Mouse (Mus musculus) midbrain, embryonic 13.5 days (tissue): ENCODE results near the gene Chrna9. TPM values are rescaled to one million over a fixed set of nuclear protein-coding genes. Genes with fewer than 3 reads are reported as not detected.

ENCODE experiments used
- ATAC-seq: fragments of 200-750 bp; cut with Nextera tagmentation; 2 replicates; pipeline ENCODE4 v1.8.0; 2017; ENCODE audit warnings: mild to moderate bottlenecking, moderate TSS enrichment, moderate library complexity
- H3K27ac ChIP-seq: fragments of 300-500 bp; sonication (generic); 2 replicates; pipeline ENCODE4 v1.5.1; 2015; ENCODE audit warnings: inconsistent platforms, mild to moderate bottlenecking, moderate library complexity
- H3K27me3 ChIP-seq: fragments of 300-500 bp; sonication (generic); 2 replicates; pipeline ENCODE4 v1.6.1; 2015; ENCODE audit warnings: mild to moderate bottlenecking, inconsistent platforms
- H3K36me3 ChIP-seq: fragments of 300-500 bp; sonication (generic); 2 replicates; pipeline ENCODE4 v1.6.1; 2015; ENCODE audit warnings: mild to moderate bottlenecking, inconsistent platforms
- H3K4me1 ChIP-seq: fragments of 300-500 bp; sonication (generic); replicated peaks from 2 replicates; pipeline ENCODE4 v1.6.1; 2015; ENCODE audit warnings: inconsistent platforms
- H3K4me2 ChIP-seq: fragments of 300-500 bp; sonication (generic); replicated peaks from 2 replicates; pipeline ENCODE4 v1.6.1; 2015; ENCODE audit warnings: moderate library complexity, mild to moderate bottlenecking, inconsistent platforms
- H3K4me3 ChIP-seq: fragments of 300-500 bp; sonication (generic); replicated peaks from 2 replicates; pipeline ENCODE4 v1.5.1; 2015; ENCODE audit warnings: mild to moderate bottlenecking, inconsistent platforms
- H3K9ac ChIP-seq: fragments of 300-500 bp; sonication (generic); replicated peaks from 2 replicates; pipeline ENCODE4 v1.6.1; 2015; ENCODE audit warnings: mild to moderate bottlenecking, inconsistent platforms
- H3K9me3 ChIP-seq: fragments of 300-500 bp; sonication (generic); 2 replicates; pipeline ENCODE4 v1.6.1; 2016; ENCODE audit warnings: mild to moderate bottlenecking, inconsistent platforms
- WGBS: fragments of 180-500 bp; shearing (Covaris S2); methylation state at CpG from one replicate; pipeline ENCODE4 v1.1.7; 2015; 5-methylcytosine and 5-hydroxymethylcytosine counted together
- polyA plus RNA-seq: library from polyadenylated mRNA; unstranded; fragments of >200 nt; fragmentation: Nextera tagmentation; extraction: Ambion mirVana; gene quantifications from 2 replicates; pipeline ENCODE4 v1.2.1, GENCODE M21; 2015

The Chrna9 gene
- polyA plus RNA-seq, 1 experiment from 2014 or later, result not detected

DNA sequence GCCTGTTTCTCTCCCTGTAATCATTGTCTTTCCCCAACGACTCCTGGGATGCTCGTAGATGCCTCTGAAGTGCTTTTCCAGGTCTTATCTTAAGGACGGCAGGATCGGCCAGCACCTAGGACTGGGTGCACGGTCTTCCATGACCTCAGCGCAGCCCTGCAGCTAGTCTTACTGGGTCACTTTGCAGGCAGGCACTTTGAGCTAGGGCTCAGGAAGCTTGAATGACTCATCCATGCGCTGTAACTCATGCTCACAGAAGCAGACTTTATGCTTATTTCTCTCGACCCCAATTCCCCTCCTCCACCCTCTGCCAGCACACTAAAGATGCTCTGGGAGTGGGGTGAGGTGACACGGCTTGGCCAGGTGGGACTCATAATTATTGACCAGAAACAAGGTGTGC is 31.9 kb upstream of the Chrna9 start:
- no peak overlapping the region for H3K4me3 ChIP-seq
- H3K27me3 ChIP-seq, result no peaks in the 10 kb centered on the region
- H3K4me2 ChIP-seq, result no peak overlapping the region
- no peaks in the 10 kb centered on the region for H3K36me3 ChIP-seq
- H3K9me3 ChIP-seq, result peaks cover 4% of the 10 kb centered on the region; the same call in 1 of the 2 replicates
- no peak overlapping the region for H3K27ac ChIP-seq
- no peak overlapping the region for H3K9ac ChIP-seq
- ATAC-seq, result no peak
- H3K4me1 ChIP-seq, result no peaks in the 10 kb centered on the region
- WGBS, result 92% methylated on average over 9 of the region's 9 CpGs

DNA sequence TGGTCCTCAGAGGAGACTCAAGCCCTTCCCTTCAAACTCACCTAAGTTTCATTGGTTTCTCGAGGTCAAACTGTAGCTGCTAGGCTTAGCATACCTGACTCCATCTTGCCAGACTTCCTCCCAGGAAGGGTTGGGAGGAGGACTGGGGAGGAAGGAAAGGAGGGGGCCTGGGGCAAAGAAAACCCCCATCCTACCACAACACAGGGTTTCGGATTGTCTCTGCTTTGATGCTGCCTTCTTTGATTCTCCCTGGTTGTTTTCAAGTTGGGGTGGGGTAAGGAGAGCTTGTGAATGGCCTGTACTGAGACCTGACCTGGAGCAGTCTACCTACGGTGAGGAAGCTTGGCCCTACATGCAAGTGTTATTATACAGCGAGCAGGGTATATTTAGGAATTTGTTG is 30.2 kb upstream of the Chrna9 start:
- Histone ChIP-seq H3K9me3 (peaks cover 4% of the 10 kb centered on the region; the same call in 1 of the 2 replicates), H3K36me3 (no peaks in the 10 kb centered on the region), H3K4me2 (no peak overlapping the region), H3K27me3 (no peaks in the 10 kb centered on the region), H3K9ac (no peak overlapping the region), H3K4me3 (no peak overlapping the region), H3K4me1 (no peaks in the 10 kb centered on the region), H3K27ac (no peak overlapping the region)
- WGBS, result 91% methylated on average over 4 of the region's 4 CpGs
- no peak for ATAC-seq

DNA sequence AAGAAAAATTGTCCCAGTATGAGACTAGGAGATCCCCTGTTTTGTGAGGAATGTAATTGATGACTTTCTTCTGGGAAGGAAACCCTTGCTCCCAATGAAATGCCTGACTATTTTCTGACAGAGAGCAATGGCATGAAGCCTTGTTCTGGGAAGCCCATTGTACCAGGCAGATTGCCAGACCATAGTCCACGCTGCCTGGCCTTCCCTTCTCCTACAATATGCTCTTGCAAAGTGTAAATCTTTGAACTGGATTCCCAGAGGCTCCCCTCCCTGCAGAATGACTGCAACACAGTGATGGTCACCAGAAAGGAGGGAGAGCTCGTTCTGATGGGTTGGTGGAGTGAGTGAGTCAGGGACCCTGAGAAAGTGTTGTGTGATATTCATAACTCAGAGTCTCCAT is 26.0 kb upstream of the Chrna9 start:
- H3K4me1 ChIP-seq, result no peaks in the 10 kb centered on the region

DNA sequence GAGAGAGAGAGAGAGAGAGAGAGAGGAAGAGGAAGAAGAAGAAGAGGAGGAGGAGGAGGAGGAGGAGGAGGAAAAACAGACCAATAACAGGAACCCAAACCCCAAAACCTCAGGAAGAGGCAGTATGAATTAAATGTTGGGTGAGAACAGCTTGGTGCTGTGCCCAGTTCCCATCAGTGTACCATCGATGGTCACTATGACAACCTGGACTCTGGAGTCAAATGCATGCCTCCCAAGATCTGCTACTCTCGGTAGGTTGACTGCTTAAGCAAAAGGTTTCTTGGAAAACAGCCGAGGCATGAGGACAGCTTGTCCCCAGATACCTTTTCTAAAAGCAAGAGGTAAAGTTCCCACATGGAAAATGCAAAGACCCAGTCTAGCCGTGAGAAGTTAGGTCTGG is 25.4 kb upstream of the Chrna9 start:
- no peak overlapping the region for H3K27ac ChIP-seq
- no peak overlapping the region for H3K9ac ChIP-seq
- no peaks in the 10 kb centered on the region for H3K27me3 ChIP-seq
- no peak for ATAC-seq
- no peak overlapping the region for H3K4me2 ChIP-seq
- H3K9me3 ChIP-seq, result peaks cover 4% of the 10 kb centered on the region; the same call in 1 of the 2 replicates
- no peak overlapping the region for H3K4me3 ChIP-seq
- WGBS, result 85% methylated on average over 4 of the region's 4 CpGs
- no peaks in the 10 kb centered on the region for H3K4me1 ChIP-seq
- no peaks in the 10 kb centered on the region for H3K36me3 ChIP-seq

More for the DNA sequence above, 26.0 kb upstream of the Chrna9 start:
- no peak overlapping the region for H3K4me2 ChIP-seq
- no peak overlapping the region for H3K4me3 ChIP-seq
- no peak overlapping the region for H3K9ac ChIP-seq
- peaks cover 4% of the 10 kb centered on the region; the same call in 1 of the 2 replicates for H3K9me3 ChIP-seq
- H3K27me3 ChIP-seq, result no peaks in the 10 kb centered on the region
- H3K36me3 ChIP-seq, result no peaks in the 10 kb centered on the region
- ATAC-seq, result no peak
- WGBS, result 83% methylated on average over 2 of the region's 2 CpGs
- no peak overlapping the region for H3K27ac ChIP-seq

DNA sequence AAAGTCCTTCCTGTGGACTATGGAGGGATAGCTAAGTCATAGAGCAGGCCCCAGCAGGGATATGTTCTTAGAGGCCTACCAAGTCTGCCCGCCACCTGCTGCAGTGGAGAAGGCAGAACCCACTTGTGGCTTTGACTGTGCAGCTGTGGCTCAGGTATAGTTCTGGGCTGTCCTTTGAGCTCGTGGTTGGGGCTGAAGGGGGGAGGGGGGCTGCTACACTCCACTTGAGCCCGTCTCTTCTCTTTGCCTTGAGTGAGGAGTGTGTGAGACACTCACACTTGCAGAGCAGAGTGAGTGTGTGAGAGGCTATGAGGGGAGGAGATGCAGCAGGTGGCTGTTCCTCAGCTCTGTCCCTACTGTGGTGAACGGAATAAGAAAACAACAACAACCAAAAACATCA is 24.3 kb upstream of the Chrna9 start:
- 89% methylated on average over 4 of the region's 4 CpGs for WGBS
- Histone ChIP-seq H3K4me2 (no peak overlapping the region), H3K4me3 (no peak overlapping the region), H3K9me3 (no peaks in the 10 kb centered on the region), H3K4me1 (no peaks in the 10 kb centered on the region), H3K27ac (no peak overlapping the region), H3K9ac (no peak overlapping the region), H3K36me3 (no peaks in the 10 kb centered on the region), H3K27me3 (no peaks in the 10 kb centered on the region)
- no peak for ATAC-seq

DNA sequence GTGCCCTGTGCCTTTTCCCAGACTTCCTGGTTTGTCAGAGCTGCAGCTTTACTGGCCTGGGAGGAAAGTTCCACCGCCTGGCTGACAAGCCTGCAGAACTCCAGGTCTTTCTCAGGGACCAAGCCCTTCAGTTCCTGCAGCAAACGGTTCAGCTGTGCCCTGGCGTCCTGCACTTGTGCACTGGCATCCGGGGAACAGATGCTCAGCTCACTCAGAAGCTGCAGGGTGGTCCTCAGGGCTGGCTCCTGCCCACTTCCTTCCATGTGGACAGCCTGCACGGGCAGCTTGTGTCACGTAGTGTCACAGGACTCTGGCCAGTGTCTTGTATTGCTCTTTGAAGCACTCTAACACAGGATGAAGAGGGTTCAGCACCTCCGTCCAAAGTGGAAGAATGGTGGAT is 23.0 kb upstream of the Chrna9 start:
- no peak overlapping the region for H3K4me3 ChIP-seq
- WGBS, result 87% methylated on average over 7 of the region's 7 CpGs
- H3K4me1 ChIP-seq, result no peaks in the 10 kb centered on the region
- H3K36me3 ChIP-seq, result no peaks in the 10 kb centered on the region
- no peak overlapping the region for H3K4me2 ChIP-seq
- no peak overlapping the region for H3K27ac ChIP-seq
- H3K9me3 ChIP-seq, result no peaks in the 10 kb centered on the region
- ATAC-seq, result no peak
- H3K9ac ChIP-seq, result no peak overlapping the region
- H3K27me3 ChIP-seq, result no peaks in the 10 kb centered on the region

DNA sequence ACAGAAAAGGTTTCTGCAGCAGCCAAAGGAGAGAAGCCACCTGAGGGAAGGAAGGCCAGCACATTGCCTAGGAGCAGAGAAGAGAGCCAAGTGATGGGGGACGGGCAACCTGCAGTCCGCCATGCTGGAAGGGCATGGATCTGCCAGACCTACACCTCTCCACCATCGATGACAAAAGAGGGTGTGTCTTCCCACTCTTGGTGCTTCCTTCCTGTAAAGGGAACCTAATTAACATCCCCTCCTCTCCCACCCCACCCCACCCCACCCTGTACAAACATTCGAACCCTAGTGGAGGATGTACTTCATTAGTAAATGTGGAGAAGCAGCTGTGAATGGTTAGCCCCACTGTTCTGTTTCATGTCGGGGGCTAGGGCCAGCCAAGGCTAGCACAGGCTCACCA is 22.5 kb upstream of the Chrna9 start:
- H3K9ac ChIP-seq, result no peak overlapping the region
- H3K4me3 ChIP-seq, result no peak overlapping the region
- WGBS, result 88% methylated on average over 5 of the region's 5 CpGs
- H3K9me3 ChIP-seq, result no peaks in the 10 kb centered on the region
- no peaks in the 10 kb centered on the region for H3K27me3 ChIP-seq
- no peaks in the 10 kb centered on the region for H3K4me1 ChIP-seq
- H3K4me2 ChIP-seq, result no peak overlapping the region
- no peak overlapping the region for H3K27ac ChIP-seq
- no peak for ATAC-seq
- H3K36me3 ChIP-seq, result no peaks in the 10 kb centered on the region

DNA sequence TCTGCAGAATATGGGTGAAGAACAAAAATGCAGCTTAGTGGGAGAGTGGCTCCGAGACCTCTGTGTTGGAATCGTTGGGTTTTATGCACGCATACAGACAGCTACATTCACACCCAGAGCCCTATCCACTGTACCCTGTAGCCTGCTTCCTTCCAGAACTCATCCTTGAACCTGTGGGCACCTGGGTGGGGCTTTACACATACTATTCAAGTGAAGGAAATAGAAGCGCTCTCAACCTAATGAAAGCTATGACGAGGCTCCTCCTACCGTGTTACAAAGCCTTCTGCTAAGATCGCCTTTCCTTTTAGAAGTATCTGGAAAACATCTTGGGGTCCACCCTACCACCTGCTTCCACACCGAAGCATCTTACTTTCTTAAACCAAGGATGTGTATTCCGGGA is 21.6 kb upstream of the Chrna9 start:
- Histone ChIP-seq H3K27me3 (no peaks in the 10 kb centered on the region), H3K9me3 (no peaks in the 10 kb centered on the region), H3K4me2 (no peak overlapping the region), H3K27ac (no peak overlapping the region), H3K4me3 (no peak overlapping the region), H3K36me3 (no peaks in the 10 kb centered on the region), H3K4me1 (peaks cover under 1% of the 10 kb centered on the region), H3K9ac (no peak overlapping the region)
- 94% methylated on average over 9 of the region's 9 CpGs for WGBS
- ATAC-seq, result no peak

DNA sequence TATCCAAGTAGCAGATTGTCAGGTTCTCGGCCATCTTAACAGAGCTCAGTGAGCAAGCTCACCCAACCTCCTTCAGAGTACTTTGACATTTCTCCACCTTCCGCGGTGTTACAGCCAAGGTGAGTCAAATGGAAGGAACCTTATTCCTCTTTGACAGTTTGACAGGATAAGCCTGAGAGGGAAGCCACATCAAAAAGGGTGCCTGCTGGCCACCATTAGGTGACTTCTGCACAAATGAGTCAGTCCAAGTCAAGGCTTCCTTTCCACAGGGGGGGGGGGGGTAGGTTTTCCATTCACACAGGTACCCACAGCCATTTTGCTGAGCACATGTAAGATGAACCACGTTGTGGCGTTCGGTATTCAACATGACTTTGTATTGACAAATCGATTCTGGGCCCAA is 20.4 kb upstream of the Chrna9 start:
- peaks cover 13% of the 10 kb centered on the region for H3K4me1 ChIP-seq
- H3K36me3 ChIP-seq, result no peaks in the 10 kb centered on the region
- H3K27me3 ChIP-seq, result no peaks in the 10 kb centered on the region
- H3K4me2 ChIP-seq, result no peak overlapping the region
- no peaks in the 10 kb centered on the region for H3K9me3 ChIP-seq
- H3K27ac ChIP-seq, result no peak overlapping the region
- no peak overlapping the region for H3K9ac ChIP-seq
- ATAC-seq, result no peak
- no peak overlapping the region for H3K4me3 ChIP-seq
- WGBS, result 93% methylated on average over 7 of the region's 7 CpGs

DNA sequence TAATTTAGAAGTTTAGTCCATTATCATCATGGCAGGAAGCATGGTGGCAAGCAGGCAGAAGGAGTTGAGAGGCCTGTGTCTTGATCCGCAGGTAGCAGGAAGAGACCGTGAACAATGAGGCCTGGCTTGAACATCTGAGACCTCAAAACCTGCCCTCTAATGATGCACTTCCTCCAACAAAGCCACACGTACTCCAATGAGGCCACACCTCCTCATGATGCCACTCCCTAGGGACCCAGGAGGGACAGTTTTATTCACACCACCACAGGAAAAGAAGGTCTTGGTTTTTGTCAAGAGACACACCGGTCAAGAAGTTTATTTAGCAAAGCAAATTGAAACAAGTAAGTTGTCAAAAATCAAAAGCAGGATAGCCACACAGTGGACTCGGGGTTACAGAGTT is 17.8 kb upstream of the Chrna9 start:
- Histone ChIP-seq H3K36me3 (no peaks in the 10 kb centered on the region), H3K9me3 (no peaks in the 10 kb centered on the region)
- 88% methylated on average over 5 of the region's 5 CpGs for WGBS

DNA sequence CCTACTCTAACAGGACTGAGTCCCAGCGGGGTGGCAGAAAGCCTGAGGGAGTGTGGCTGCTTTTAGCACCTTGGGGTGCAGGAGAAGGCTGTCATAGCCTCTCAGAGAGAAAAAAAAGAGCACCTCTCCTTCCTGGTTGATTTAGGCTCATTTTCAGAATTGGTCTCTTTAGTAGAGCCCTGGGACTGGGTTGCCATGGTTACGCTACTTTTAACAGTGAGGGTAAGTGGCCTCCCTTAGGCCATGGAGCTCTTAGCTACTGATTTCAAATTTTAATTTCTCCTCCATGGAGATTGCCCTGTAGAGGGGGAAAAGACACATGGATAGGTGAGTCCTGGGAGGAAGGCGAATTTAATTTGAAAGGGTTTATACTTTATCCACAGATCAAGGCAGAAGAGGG is 16.1 kb upstream of the Chrna9 start:
- peaks cover 20% of the 10 kb centered on the region for H3K4me1 ChIP-seq
- H3K4me3 ChIP-seq, result no peak overlapping the region
- no peak overlapping the region for H3K4me2 ChIP-seq
- peak; percentile 85 for ATAC-seq
- H3K27ac ChIP-seq, result peak overlapping the region; percentile 65
- H3K36me3 ChIP-seq, result no peaks in the 10 kb centered on the region
- no peaks in the 10 kb centered on the region for H3K9me3 ChIP-seq
- WGBS, result 68% methylated on average over 3 of the region's 3 CpGs
- H3K9ac ChIP-seq, result no peak overlapping the region
- no peaks in the 10 kb centered on the region for H3K27me3 ChIP-seq

More for the DNA sequence above, 17.8 kb upstream of the Chrna9 start:
- H3K4me3 ChIP-seq, result no peak overlapping the region
- peaks cover 20% of the 10 kb centered on the region for H3K4me1 ChIP-seq
- ATAC-seq, result no peak
- H3K27me3 ChIP-seq, result no peaks in the 10 kb centered on the region
- H3K9ac ChIP-seq, result no peak overlapping the region
- H3K4me2 ChIP-seq, result no peak overlapping the region
- no peak overlapping the region for H3K27ac ChIP-seq

DNA sequence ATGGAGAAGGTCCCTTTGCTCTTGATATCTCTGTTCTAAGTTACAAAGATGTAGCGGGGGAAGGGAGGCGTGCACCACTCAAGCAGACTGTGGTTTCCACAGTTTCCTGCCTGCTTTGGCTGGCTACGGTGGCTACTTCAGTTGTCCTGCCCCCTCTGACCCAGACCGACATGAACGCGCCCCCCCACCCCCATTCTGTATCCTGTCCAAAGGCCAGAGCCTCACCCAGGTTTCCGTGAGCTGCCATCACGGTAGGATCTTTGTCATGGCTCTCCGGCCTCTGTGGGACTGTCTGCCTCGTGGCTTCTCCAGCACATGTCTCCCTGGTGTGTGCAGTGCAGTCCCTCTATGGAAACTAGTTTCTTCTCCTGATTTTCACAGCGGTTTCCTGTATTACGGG is 15.4 kb upstream of the Chrna9 start:
- 89% methylated on average over 12 of the region's 12 CpGs for WGBS
- no peak overlapping the region for H3K4me3 ChIP-seq
- H3K27ac ChIP-seq, result no peak overlapping the region
- no peak overlapping the region for H3K4me2 ChIP-seq
- peak; percentile 12; the same call in 1 of the 2 replicates for ATAC-seq
- no peaks in the 10 kb centered on the region for H3K36me3 ChIP-seq
- H3K27me3 ChIP-seq, result no peaks in the 10 kb centered on the region
- peaks cover 20% of the 10 kb centered on the region for H3K4me1 ChIP-seq
- no peak overlapping the region for H3K9ac ChIP-seq
- H3K9me3 ChIP-seq, result no peaks in the 10 kb centered on the region

DNA sequence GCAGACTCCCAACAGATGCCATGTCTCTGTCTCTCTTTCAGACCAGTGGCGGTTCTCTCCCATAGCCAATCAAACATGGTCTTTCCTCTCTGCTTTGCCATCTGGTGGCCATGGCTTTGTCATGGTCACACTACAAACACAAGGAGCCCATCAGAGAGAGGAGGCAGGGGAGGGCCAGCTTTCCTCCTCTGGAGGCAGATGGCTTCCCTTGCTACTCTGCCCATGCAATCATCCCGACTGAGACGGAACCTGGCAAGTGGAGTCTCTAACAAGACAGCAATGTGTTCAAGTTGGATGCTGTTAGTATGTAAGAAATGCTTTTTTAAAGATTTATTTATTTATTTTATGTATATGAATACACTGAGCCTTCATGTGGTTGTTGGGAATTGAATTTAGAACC is 14.8 kb upstream of the Chrna9 start:
- no peak overlapping the region for H3K4me2 ChIP-seq

More for the DNA sequence above, 14.8 kb upstream of the Chrna9 start:
- Histone ChIP-seq H3K9me3 (no peaks in the 10 kb centered on the region), H3K9ac (no peak overlapping the region), H3K4me1 (peaks cover 20% of the 10 kb centered on the region), H3K36me3 (no peaks in the 10 kb centered on the region), H3K27me3 (no peaks in the 10 kb centered on the region), H3K4me3 (no peak overlapping the region), H3K27ac (no peak overlapping the region)
- WGBS, result 96% methylated on average over 3 of the region's 3 CpGs
- ATAC-seq, result no peak
